Mouse (Mus musculus) heart, adult 2 months (tissue): Measurements from ENCODE around the gene Prdx6b.

Source experiments
- CTCF ChIP-seq: fragments of 200-600 bp; IDR thresholded peaks from 2 replicates; pipeline ENCODE4 v1.8.1; 2022; ENCODE audit warnings: antibody characterized with exemption, mild to moderate bottlenecking, moderate library complexity
- EP300 ChIP-seq: fragments of 200-500 bp; IDR thresholded peaks from 2 replicates; pipeline ENCODE4 v1.6.1; 2011; ENCODE audit warnings: low read depth, low read length, control low read depth; ENCODE audit not compliant: insufficient read depth
- POLR2A ChIP-seq: fragments of 200-500 bp; IDR thresholded peaks from 2 replicates; pipeline ENCODE4 v1.6.1; 2011; ENCODE audit warnings: mild to moderate bottlenecking, low read depth, low read length, control low read depth; ENCODE audit not compliant: insufficient read depth

GRCm38 (mm10) chr2:80268053-80268452 is 24.2 kb upstream of the Prdx6b start:
- TF ChIP-seq CTCF, result peak; percentile 87
- TF ChIP-seq POLR2A, result no peak
- no peak for TF ChIP-seq EP300
